Mouse (Mus musculus): Measurements from ENCODE around the gene Npas2. TPM values are rescaled to one million over a fixed set of nuclear protein-coding genes. Genes with fewer than 3 reads are reported as not detected.

Npas2 gene
- polyA plus RNA-seq, 1 experiment from 2014 or later, result 0.78 TPM

GRCm38 (mm10) chr1:39393217-39393867, 199.8 kb downstream of the Npas2 start:
- no peak for ATAC-seq (ENCODE audit: insufficient number of reproducible peaks, low FRiP score)
- peaks cover 36% of the 10 kb centered on the region for H3K36me3 ChIP-seq
- WGBS, result 66% methylated on average over 8 of the region's 8 CpGs
- H3K9ac ChIP-seq, result no peak overlapping the region
- H3K4me2 ChIP-seq, result no peak overlapping the region
- no peak overlapping the region for H3K27ac ChIP-seq (ENCODE audit: poor library complexity, severe bottlenecking)
- H3K4me1 ChIP-seq (replicated peaks), result no peaks in the 10 kb centered on the region; the same call in 1 of the 2 replicates
- no peaks in the 10 kb centered on the region for H3K27me3 ChIP-seq (replicated peaks)
- H3K4me3 ChIP-seq, result no peak overlapping the region
- peaks cover 9% of the 10 kb centered on the region for H3K9me3 ChIP-seq (replicated peaks)

DNA sequence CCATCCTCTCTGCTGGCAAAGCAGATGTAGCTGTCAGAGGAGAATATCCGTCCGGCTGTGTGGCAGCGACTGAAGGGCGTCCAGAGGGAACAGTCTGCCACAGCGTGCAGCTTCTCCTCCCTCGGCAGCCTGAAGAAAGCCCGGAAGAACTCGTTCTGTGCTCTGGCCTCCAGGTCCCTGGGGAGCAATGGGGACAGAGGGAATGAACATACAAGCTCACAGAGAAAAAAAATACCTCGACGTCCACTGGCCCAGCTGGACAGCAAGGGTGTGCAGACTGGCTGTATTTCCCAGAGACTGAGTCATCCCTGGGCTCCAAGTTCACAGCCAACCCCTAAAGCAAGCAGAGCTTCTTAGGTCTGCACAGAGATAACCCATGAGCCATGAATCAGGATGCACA, 200.6 kb downstream of the Npas2 start:
- H3K4me3 ChIP-seq, result no peak overlapping the region
- H3K9me3 ChIP-seq (replicated peaks), result peaks cover 9% of the 10 kb centered on the region
- H3K36me3 ChIP-seq, result peaks cover 31% of the 10 kb centered on the region
- 71% methylated on average over 10 of the region's 10 CpGs for WGBS
- H3K27me3 ChIP-seq (replicated peaks), result no peaks in the 10 kb centered on the region
- H3K9ac ChIP-seq, result no peak overlapping the region
- ATAC-seq (ENCODE audit: insufficient number of reproducible peaks, low FRiP score), result no peak
- no peak overlapping the region for H3K27ac ChIP-seq (ENCODE audit: poor library complexity, severe bottlenecking)
- H3K4me2 ChIP-seq, result no peak overlapping the region
- H3K4me1 ChIP-seq (replicated peaks), result no peaks in the 10 kb centered on the region; the same call in 1 of the 2 replicates

GRCm38 (mm10) chr1:39394650-39395049, 201.1 kb downstream of the Npas2 start:
- H3K36me3 ChIP-seq, result peaks cover 31% of the 10 kb centered on the region
- no peak overlapping the region for H3K4me3 ChIP-seq
- H3K27ac ChIP-seq (ENCODE audit: poor library complexity, severe bottlenecking), result no peak overlapping the region
- peaks cover 9% of the 10 kb centered on the region for H3K9me3 ChIP-seq (replicated peaks)
- 0 out of 2 replicates have a peak, but pooled peaks cover 3% of the 10 kb centered on the region for H3K4me1 ChIP-seq (replicated peaks)
- no peak overlapping the region for H3K4me2 ChIP-seq
- no peak overlapping the region for H3K9ac ChIP-seq
- no peaks in the 10 kb centered on the region for H3K27me3 ChIP-seq (replicated peaks)
- 92% methylated on average over 3 of the region's 3 CpGs for WGBS
- no peak for ATAC-seq (ENCODE audit: insufficient number of reproducible peaks, low FRiP score)

DNA sequence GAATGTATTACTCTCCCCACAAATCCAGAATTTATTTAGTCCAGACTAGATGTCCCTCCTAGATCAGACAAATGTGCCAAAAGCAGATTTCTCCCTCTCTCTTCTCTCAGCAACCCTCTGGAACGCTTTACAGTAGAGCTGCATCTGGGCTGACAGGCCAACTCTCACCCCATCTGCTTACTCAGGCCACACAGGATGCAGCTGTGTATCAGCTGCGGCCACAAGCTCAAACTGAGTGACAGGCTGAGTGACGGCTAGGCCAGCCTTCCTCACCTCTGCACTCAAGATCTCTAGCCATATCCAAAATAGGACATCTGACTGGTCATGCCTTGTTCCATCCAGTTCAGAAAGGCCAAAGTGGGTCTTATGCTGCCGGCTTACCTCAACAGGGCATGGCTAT, 202.8 kb downstream of the Npas2 start:
- H3K9me3 ChIP-seq (replicated peaks), result peaks cover 9% of the 10 kb centered on the region

GRCm38 (mm10) chr1:39398284-39398683, 204.8 kb downstream of the Npas2 start:
- WGBS, result 75% methylated on average over 6 of the region's 6 CpGs
- no peak for ATAC-seq (ENCODE audit: insufficient number of reproducible peaks, low FRiP score)
- H3K4me2 ChIP-seq, result no peak overlapping the region
- H3K36me3 ChIP-seq, result peaks cover 30% of the 10 kb centered on the region
- no peak overlapping the region for H3K9ac ChIP-seq
- H3K4me1 ChIP-seq (replicated peaks), result 0 out of 2 replicates have a peak, but pooled peaks cover 6% of the 10 kb centered on the region
- no peak overlapping the region for H3K4me3 ChIP-seq
- peaks cover 9% of the 10 kb centered on the region for H3K9me3 ChIP-seq (replicated peaks)
- H3K27ac ChIP-seq (ENCODE audit: poor library complexity, severe bottlenecking), result no peak overlapping the region
- no peaks in the 10 kb centered on the region for H3K27me3 ChIP-seq (replicated peaks)

More for the DNA sequence above, 202.8 kb downstream of the Npas2 start:
- H3K4me1 ChIP-seq (replicated peaks), result 0 out of 2 replicates have a peak, but pooled peaks cover 6% of the 10 kb centered on the region
- 54% methylated on average over 4 of the region's 4 CpGs for WGBS
- H3K9ac ChIP-seq, result no peak overlapping the region
- peaks cover 31% of the 10 kb centered on the region for H3K36me3 ChIP-seq
- no peak overlapping the region for H3K4me3 ChIP-seq
- no peak for ATAC-seq (ENCODE audit: insufficient number of reproducible peaks, low FRiP score)
- no peak overlapping the region for H3K4me2 ChIP-seq
- no peak overlapping the region for H3K27ac ChIP-seq (ENCODE audit: poor library complexity, severe bottlenecking)
- H3K27me3 ChIP-seq (replicated peaks), result no peaks in the 10 kb centered on the region

- Histone ChIP-seq H3K4me2 (no peak overlapping the region), H3K4me1 (replicated peaks) (0 out of 2 replicates have a peak, but pooled peaks cover 6% of the 10 kb centered on the region), H3K4me3 (no peak overlapping the region), H3K9ac (no peak overlapping the region), H3K9me3 (replicated peaks) (peaks cover 9% of the 10 kb centered on the region), H3K27me3 (replicated peaks) (no peaks in the 10 kb centered on the region), H3K27ac (ENCODE audit: poor library complexity, severe bottlenecking) (no peak overlapping the region), H3K36me3 (peaks cover 23% of the 10 kb centered on the region)
- 60% methylated on average over 4 of the region's 4 CpGs for WGBS
- no peak for ATAC-seq (ENCODE audit: insufficient number of reproducible peaks, low FRiP score)
Measured at GRCm38 (mm10) chr1:39399228-39399627, 205.7 kb downstream of the Npas2 start.

DNA sequence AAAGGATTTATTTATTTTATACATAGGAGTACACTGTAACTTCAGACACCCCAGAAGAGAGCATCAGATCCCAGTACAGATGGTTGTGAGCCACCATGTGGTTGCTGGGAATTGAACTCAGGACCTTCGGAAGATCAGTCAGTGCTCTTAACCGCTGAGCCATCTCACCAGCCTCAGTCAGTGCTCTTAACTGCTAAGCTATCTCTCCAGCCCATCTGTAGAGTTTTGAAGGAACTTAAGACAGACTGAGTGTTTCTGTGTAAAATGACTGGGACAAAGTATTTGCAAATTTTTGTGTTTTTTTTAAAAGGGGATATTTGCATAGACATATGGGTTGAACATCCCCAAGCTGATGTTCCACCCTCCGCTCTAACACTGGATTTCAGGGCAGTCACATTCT, 206.6 kb downstream of the Npas2 start:
- Histone ChIP-seq H3K27me3 (replicated peaks) (no peaks in the 10 kb centered on the region), H3K9me3 (replicated peaks) (peaks cover 9% of the 10 kb centered on the region), H3K27ac (ENCODE audit: poor library complexity, severe bottlenecking) (no peak overlapping the region), H3K4me3 (no peak overlapping the region), H3K36me3 (peaks cover 24% of the 10 kb centered on the region), H3K9ac (no peak overlapping the region), H3K4me1 (replicated peaks) (0 out of 2 replicates have a peak, but pooled peaks cover 6% of the 10 kb centered on the region), H3K4me2 (no peak overlapping the region)
- ATAC-seq (ENCODE audit: insufficient number of reproducible peaks, low FRiP score), result no peak
- WGBS, result 87% methylated on average over 3 of the region's 3 CpGs

DNA sequence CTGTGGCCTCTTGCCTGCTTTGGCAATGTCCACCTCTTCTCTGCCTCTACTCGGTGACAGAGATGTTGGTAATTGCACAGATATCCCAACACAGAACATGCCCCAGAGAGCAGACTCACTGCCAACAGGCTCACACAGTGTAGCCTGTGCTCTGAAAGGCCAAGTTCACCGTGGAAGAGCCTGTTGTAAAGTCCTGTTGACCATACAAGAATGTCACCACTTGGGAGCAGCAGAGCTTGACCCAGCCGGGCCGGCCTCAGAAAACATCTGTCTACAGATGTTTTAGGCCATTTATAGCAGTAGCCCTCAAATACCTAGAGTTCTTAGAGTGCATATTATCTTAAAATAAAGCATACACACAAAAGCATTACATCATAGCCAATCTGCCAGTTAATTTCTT, 213.6 kb downstream of the Npas2 start:
- Histone ChIP-seq H3K4me1 (replicated peaks) (peaks cover 14% of the 10 kb centered on the region), H3K9ac (no peak overlapping the region), H3K27me3 (replicated peaks) (no peaks in the 10 kb centered on the region), H3K4me2 (no peak overlapping the region), H3K9me3 (replicated peaks) (no peaks in the 10 kb centered on the region), H3K27ac (ENCODE audit: poor library complexity, severe bottlenecking) (no peak overlapping the region), H3K4me3 (no peak overlapping the region), H3K36me3 (peaks cover 9% of the 10 kb centered on the region; the same call in 1 of the 2 replicates)
- ATAC-seq (ENCODE audit: insufficient number of reproducible peaks, low FRiP score), result no peak
- WGBS, result 65% methylated on average over 4 of the region's 4 CpGs

- Histone ChIP-seq H3K4me3 (no peak overlapping the region), H3K9me3 (replicated peaks) (no peaks in the 10 kb centered on the region), H3K27ac (ENCODE audit: poor library complexity, severe bottlenecking) (no peak overlapping the region), H3K4me1 (replicated peaks) (peaks cover 14% of the 10 kb centered on the region), H3K36me3 (0 out of 2 replicates have a peak, but pooled peaks cover 4% of the 10 kb centered on the region), H3K4me2 (no peak overlapping the region), H3K9ac (no peak overlapping the region), H3K27me3 (replicated peaks) (no peaks in the 10 kb centered on the region)
- 87% methylated on average over 6 of the region's 6 CpGs for WGBS
- no peak for ATAC-seq (ENCODE audit: insufficient number of reproducible peaks, low FRiP score)
Measured at GRCm38 (mm10) chr1:39408123-39408522, 214.6 kb downstream of the Npas2 start.

DNA sequence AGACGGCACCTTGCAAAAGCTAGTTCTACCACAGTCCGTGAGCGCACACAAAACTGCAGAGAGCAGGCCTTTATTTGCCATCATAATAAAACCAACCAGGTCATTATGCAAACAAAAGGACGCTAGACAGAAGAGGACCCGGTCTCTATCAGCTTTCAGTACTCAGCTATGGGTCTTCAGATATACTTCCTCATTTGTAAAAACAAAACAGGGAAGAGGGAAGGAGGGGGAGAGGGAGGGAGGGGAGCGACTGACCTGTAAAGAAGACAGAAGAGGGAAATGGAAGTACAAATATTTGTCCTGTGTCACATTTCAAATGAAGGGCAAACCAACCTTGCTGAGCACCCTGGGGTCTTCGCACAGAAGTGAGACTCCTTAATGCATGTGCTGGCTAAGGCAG, 215.1 kb downstream of the Npas2 start:
- Histone ChIP-seq H3K36me3 (0 out of 2 replicates have a peak, but pooled peaks cover 4% of the 10 kb centered on the region), H3K9ac (no peak overlapping the region), H3K9me3 (replicated peaks) (no peaks in the 10 kb centered on the region), H3K27me3 (replicated peaks) (no peaks in the 10 kb centered on the region), H3K27ac (ENCODE audit: poor library complexity, severe bottlenecking) (no peak overlapping the region), H3K4me2 (no peak overlapping the region), H3K4me3 (no peak overlapping the region), H3K4me1 (replicated peaks) (peaks cover 14% of the 10 kb centered on the region)
- ATAC-seq (ENCODE audit: insufficient number of reproducible peaks, low FRiP score), result no peak
- WGBS, result 70% methylated on average over 7 of the region's 7 CpGs

GRCm38 (mm10) chr1:39410085-39410821, 216.7 kb downstream of the Npas2 start:
- ATAC-seq (ENCODE audit: insufficient number of reproducible peaks, low FRiP score), result no peak
- H3K4me3 ChIP-seq, result no peak overlapping the region
- peaks cover 14% of the 10 kb centered on the region for H3K4me1 ChIP-seq (replicated peaks)
- peaks cover 3% of the 10 kb centered on the region for H3K9me3 ChIP-seq (replicated peaks)
- H3K4me2 ChIP-seq, result no peak overlapping the region
- H3K9ac ChIP-seq, result no peak overlapping the region
- H3K27me3 ChIP-seq (replicated peaks), result no peaks in the 10 kb centered on the region
- H3K27ac ChIP-seq (ENCODE audit: poor library complexity, severe bottlenecking), result no peak overlapping the region
- 86% methylated on average over 19 of the region's 19 CpGs for WGBS
- H3K36me3 ChIP-seq, result 0 out of 2 replicates have a peak, but pooled peaks cover 1% of the 10 kb centered on the region
